19 mouse cellular contexts compared by ENCODE assay signal in the genomic region with DNA sequence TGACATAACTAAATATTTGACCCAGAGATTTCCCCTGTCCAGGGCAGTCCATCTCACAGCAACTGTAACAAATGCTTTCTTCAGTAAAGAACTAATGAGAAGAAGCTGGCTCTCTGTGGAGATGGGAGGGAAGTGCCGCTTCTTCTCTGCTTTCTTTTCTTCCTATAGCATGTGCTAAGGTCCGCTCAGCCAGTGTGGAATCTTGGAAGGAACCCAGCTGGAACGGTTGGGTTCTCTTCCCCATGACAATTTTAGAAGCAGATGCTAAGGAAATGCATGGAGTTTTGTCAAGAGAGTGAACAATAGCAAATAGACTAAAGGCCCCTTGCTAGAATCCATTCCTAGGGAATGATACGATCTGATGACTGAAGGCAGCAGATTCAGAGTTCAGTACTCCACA.
DNase-seq lines count a peak whose midpoint lies in the region; ATAC-seq lines count a peak whose summit lies in the region.
"Had no signal": no experiment of that assay in that cellular context is flagged by ENCODE, and none has a peak within 500 bp of the region (broad histone marks: within the 10 kb centered on the region; RNA-seq: fewer than 3 reads in every experiment).

No protein-coding gene starts in this region.

- H3K9me3 ChIP-seq in kidney, embryonic 14.5 days (ENCODE audit: control insufficient read depth, low read length): no peaks in the 10 kb centered on the region
- no peaks in the 10 kb centered on the region for H3K9me3 ChIP-seq in forebrain, embryonic 16.5 days (ENCODE audit: control insufficient read depth, low read length)
- H3K9me3 ChIP-seq: forebrain, embryonic 15.5 days; hindbrain, embryonic 13.5 days; midbrain, embryonic 15.5 days had no signal

- no peak overlapping the region for H3K4me2 ChIP-seq in kidney, embryonic 14.5 days (replicated peaks; ENCODE audit: low read depth, low read length)
- H3K4me2 ChIP-seq in forebrain, embryonic 16.5 days (ENCODE audit: low read length): no peak overlapping the region
- H3K4me2 ChIP-seq: forebrain, embryonic 15.5 days; hindbrain, embryonic 13.5 days; midbrain, embryonic 15.5 days had no signal

- intact Hi-C loops in left cerebral cortex, postnatal 14 days (cut with DNase I): no loop called here

- H3K9ac ChIP-seq in kidney, embryonic 14.5 days (ENCODE audit: low read depth, low read length): no peak overlapping the region
- no peak overlapping the region for H3K9ac ChIP-seq in forebrain, embryonic 16.5 days (replicated peaks; ENCODE audit: low read depth, low read length)
- H3K9ac ChIP-seq: forebrain, embryonic 15.5 days; hindbrain, embryonic 13.5 days; midbrain, embryonic 15.5 days had no signal

- DNase-seq in frontal cortex, adult 2 months (ENCODE audit: extremely low spot score in 1 of 2, low spot score in 1 of 2): peak; percentile 12 to 54
- no peak for DNase-seq in frontal cortex, postnatal 25 days (ENCODE audit: low spot score in 2 of 2)
- peak; percentile 38 to 46 for DNase-seq in kidney, postnatal 36 days
- DNase-seq in 3T3-L1 (ENCODE audit: low read depth, low spot score): peak; percentile 25
- DNase-seq in left cerebral cortex, postnatal 14 days (ENCODE audit: low spot score in 2 of 2): peak; percentile 39 to 52
- no peak for DNase-seq in adrenal gland, postnatal 36 days
- DNase-seq: adrenal gland, postnatal 14 days; B cell, adult 2 months; cerebellum, adult 8-10 months; gastrocnemius, postnatal 10 days; liver; lung, adult 2 months; thymus, postnatal 25 days had no signal

- no peaks in the 10 kb centered on the region for H3K36me3 ChIP-seq in kidney, embryonic 14.5 days (ENCODE audit: control insufficient read depth, insufficient read depth, low read length)
- H3K36me3 ChIP-seq in forebrain, embryonic 16.5 days (ENCODE audit: control insufficient read depth, insufficient read depth): no peaks in the 10 kb centered on the region
- H3K36me3 ChIP-seq: forebrain, embryonic 15.5 days; hindbrain, embryonic 13.5 days; midbrain, embryonic 15.5 days had no signal

- 80% methylated on average over 4 of the region's 4 CpGs for WGBS in kidney, embryonic 14.5 days
- WGBS in forebrain, embryonic 16.5 days: 68% methylated on average over 4 of the region's 4 CpGs

- no peaks in the 10 kb centered on the region for H3K4me1 ChIP-seq in kidney, embryonic 14.5 days (ENCODE audit: control insufficient read depth, insufficient read depth, low read length)
- H3K4me1 ChIP-seq in forebrain, embryonic 16.5 days (replicated peaks; ENCODE audit: control insufficient read depth, insufficient read depth, low read length): peaks cover 6% of the 10 kb centered on the region; the same call in 1 of the 2 replicates
- H3K4me1 ChIP-seq: hindbrain, embryonic 13.5 days had no signal

- H3K27me3 ChIP-seq in kidney, embryonic 14.5 days (ENCODE audit: control insufficient read depth, insufficient read depth, low read length): no peaks in the 10 kb centered on the region
- H3K27me3 ChIP-seq in forebrain, embryonic 16.5 days (replicated peaks; ENCODE audit: control insufficient read depth, insufficient read depth, low read length): no peaks in the 10 kb centered on the region
- H3K27me3 ChIP-seq: forebrain, embryonic 15.5 days; hindbrain, embryonic 13.5 days; midbrain, embryonic 15.5 days had no signal

- ATAC-seq in kidney, embryonic 14.5 days (ENCODE audit: low FRiP score, low TSS enrichment): no peak
- no peak for ATAC-seq in forebrain, embryonic 16.5 days
- ATAC-seq: forebrain, embryonic 15.5 days; midbrain, embryonic 15.5 days had no signal

- H3K4me3 ChIP-seq in kidney, embryonic 14.5 days (ENCODE audit: low read length): no peak overlapping the region
- H3K4me3 ChIP-seq in forebrain, embryonic 16.5 days (replicated peaks; ENCODE audit: low read length): no peak overlapping the region
- H3K4me3 ChIP-seq: erythroblast, embryonic 14.5 days; forebrain, embryonic 15.5 days; hindbrain, embryonic 13.5 days; midbrain, embryonic 15.5 days had no signal

- H3K27ac ChIP-seq in kidney, embryonic 14.5 days (ENCODE audit: low read depth, low read length): no peak overlapping the region
- no peak overlapping the region for H3K27ac ChIP-seq in forebrain, embryonic 16.5 days (ENCODE audit: low read length)
- H3K27ac ChIP-seq: forebrain, embryonic 15.5 days; hindbrain, embryonic 13.5 days; midbrain, embryonic 15.5 days had no signal

Comparison
In these comparisons a context has a peak if more than half of its experiments do, and no peak if none do; other contexts are left out.
1. DNase-seq: peak in frontal cortex, adult 2 months (2 of 2), kidney, postnatal 36 days (2 of 2), 3T3-L1 (single experiment) and left cerebral cortex, postnatal 14 days (2 of 2); none in frontal cortex, postnatal 25 days (0 of 2) and adrenal gland, postnatal 36 days (0 of 2).